Mouse (Mus musculus) R1 (cell line): ENCODE data around the gene Olfr65.

Experiments used
- DNase-seq: peaks from one replicate; pipeline ENCODE4 v3.0.0-alpha.2; 2018; ENCODE audit warnings: low read depth, low spot score

Gene Olfr65

DNA sequence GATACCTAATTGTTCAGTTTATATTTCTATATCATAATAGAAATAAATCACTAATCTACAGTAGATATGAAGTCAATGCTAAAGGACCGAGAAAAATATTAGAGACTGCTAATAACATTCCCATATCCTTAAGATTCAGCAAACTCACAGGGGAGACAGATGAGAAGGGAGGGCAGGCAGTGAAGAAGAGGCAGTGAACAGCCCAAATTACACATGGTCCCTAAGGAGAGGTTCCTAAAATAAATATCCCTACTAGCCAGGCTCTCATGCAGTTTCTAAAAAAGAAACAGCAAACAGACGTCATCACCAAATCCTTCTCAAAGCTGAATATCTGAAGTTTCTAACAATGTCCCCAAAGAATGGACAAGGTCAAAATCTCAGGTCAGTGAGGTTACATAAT, at the start of gene Olfr65:
TSS of gene Olfr65 (plus strand) at position 301 of the 400 bp plus-strand sequence.
- no peak for DNase-seq

DNA sequence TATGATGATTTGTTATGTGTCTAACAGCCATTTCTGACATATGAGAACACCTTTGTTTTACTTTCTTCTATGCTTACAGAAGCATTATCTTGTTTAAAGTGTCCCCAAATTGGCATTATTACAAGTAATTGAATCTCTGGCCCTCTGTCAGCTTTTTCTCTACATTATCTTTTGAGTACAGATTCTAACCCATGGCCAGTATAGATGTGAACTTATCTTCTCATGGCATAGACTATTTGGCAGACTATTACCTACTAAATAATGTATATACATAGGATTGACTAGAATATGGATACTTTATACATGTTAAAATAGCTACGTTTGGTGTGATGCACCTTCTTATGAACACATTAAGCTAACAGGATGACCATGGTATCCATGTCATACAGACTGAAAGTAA, 48.6 kb upstream of the Olfr65 start:
- DNase-seq: no peak

DNA sequence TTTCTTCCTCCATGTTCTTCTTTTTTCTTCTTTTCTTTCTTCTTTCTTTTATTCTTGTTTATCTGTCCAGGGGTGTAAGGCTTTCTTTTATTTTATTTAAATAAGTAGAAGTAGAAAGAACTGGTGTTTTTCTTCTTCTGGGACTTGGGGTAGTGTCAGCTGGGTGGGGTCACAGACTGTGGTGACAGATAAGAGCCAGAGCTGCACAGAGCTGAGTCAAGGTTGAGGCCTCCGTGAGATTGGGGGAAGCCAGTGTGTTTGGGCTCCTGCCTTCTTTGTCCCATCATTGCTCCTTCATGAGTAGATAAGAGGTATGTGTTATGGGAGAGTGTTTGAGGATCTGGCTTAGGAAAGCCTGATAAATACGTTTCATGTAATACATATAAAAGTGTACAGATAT, 44.2 kb upstream of the Olfr65 start:
- no peak for DNase-seq

DNA sequence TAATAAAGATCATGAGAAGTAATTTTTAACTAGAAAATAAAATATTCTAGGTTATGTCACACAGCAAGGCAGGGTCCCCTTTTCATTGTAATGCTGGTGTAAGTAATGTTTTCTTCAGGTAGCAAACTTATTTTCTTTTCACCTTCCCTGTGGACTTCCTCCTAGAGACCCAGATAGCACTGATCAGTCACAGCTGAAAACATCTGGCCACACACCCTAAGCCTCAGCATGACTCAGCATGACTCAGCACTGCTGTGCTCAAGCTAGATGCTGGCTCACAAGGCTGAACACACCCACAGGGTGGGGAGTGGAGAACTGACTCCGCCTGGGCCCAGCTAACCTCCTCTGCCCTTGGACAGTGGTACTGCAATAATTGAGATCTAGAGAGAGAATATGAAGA, 42.4 kb upstream of the Olfr65 start:
- DNase-seq: peak; percentile 91

DNA sequence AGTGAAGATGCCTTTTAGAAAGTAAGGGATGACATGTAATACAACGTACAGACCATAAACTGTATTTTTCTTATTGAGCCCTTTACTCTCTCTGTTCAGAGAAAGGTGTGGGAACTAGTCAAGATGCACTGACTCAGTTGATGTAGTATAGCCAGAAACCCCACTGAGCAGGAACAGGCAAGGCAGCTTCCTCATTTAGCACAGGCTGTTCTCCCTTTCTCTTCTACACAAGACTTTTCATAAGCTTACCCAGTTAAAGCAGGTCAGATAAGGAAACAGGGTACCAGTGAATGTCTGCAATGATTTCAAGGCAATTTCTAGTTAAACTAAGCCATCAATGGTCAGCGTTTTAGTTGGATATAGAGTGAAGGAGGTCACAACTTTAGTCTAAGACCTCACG, 41.8 kb upstream of the Olfr65 start:
- no peak for DNase-seq

DNA sequence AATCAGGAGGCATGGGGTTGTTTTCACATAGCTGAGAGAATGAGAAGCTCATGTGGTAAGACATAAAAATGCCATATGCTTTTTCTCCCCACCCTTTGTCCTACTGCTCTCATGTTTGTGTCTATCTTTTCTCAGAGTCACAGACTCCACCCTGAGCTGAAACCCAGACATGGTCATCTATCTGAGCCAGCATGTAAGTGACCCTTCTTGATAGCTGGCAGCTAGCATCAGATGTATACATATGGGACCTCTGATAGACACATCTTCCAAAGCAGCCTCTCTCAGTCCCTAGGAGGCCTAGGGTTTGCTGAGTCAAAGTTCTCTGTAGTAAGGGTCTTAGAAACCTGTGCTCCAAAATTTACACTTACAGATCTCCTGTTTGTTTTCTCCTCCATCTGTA, 37.6 kb upstream of the Olfr65 start:
- no peak for DNase-seq

DNA sequence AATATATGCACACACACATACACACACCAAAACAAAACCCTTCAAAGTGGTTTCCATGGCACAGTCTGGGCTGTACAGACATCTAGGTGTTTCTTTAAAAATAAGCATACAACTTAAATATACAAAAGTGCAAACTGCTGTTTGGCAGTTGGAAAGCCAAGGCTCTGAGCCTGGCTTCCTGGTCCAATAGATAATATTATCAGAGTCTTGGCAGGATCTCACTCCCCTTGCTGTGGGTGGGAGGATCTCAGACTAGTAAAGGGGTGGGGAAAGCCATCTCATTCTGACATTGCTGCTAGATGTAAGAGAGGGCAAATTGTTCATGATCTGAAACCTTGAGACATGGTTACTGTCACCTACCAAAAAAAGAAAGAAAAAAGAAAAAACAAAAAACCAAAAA, 32.6 kb upstream of the Olfr65 start:
- no peak for DNase-seq

DNA sequence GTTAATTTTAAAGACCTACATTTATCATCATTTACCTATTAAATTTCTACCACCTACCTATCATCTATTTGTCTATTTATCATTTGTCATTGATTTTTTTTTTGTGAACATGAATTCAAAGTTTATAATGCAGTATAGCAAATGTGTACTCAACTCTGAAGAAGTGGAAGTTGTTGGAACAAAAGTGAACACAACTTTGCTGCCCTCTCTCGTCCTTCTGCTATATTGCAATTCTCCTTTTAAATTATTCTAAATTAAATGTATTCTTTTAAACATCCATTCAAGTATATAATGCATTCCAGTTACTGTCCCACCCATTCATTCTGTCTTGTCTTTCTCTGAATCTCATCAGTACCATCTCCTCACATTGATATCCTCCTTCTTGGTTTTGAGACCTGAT, 30.2 kb upstream of the Olfr65 start:
- DNase-seq: no peak

DNA sequence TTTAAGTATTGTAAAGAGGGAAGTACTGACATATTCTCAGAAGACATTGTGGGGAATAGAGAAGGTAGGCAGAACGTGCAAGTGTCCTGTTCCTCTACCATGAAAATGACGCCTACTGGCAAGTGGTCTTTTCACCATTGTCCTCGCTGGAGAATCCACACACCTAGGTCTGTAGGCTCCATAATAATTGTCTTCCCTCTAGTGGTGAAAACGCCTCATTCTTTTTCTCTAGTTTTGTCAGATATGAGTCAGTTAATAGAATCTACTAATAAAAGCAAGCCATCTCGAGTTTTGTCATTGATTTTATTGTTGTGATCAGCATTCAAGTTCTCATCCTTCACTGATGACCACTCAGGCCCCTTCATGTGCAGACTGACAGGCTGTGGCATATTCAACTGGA, 28.8 kb upstream of the Olfr65 start:
- no peak for DNase-seq

DNA sequence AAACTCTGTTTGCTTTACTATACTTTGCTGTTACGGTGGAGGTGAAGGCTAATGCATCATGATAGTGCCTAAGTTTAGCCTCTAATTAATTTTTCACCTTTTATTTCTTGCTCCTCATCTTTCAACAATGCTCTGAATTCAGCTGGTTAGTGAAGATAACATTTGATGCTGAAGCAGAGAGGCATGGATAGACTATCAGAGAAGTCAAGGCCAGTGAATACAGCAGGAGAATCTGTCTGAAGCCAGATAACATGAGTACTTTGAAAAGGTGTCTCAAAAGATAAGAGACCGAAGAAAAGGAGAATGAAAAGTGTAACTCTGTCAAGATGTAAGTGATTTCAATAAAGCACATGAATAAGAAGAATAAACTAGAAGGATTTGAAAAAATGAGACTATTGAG, 26.2 kb upstream of the Olfr65 start:
- no peak for DNase-seq

DNA sequence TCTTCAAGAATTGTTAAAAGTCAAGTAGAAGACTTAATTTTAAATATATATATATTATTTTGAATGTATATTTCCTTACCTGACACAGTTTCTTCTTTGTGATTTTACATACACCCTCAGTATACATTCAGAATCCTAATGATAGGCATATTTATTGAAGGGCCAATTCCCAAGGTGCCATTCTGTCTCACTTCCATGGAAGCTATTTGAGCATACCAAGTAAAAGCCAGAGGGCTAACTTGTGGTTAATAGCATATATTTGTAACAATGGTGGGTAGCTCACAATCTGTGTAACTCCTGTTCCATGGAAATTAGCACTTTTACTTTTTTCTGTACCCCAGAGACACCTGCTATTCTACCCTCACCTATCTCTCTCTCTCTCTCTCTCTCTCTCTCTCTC, 17.1 kb upstream of the Olfr65 start, which contains the start of gene Olfr66:
TSS of gene Olfr66 (minus strand) at position 101 of the 400 bp plus-strand sequence.
- DNase-seq: no peak

DNA sequence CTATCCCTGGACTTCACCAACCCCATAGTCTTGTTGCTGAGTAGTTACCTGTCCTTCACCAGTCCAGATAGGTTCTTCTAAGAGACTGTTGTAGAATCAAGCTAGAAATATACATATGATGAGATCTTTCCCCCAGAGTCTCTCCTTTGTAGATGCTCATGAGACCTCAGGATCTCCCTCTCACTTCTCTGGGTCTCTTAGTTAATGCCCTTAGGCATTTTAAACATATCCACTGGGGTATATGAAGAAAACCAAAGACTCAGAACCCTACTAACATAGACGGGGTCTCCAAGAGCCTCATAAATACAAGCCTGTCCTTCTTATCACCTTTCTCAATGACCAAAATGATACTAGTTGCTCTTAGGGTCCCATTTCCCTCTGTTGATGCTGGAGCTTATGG, 8.9 kb upstream of the Olfr65 start, which contains the start of gene Olfr64:
TSS of gene Olfr64 (minus strand) at position 101 of the 400 bp plus-strand sequence.
- no peak for DNase-seq

DNA sequence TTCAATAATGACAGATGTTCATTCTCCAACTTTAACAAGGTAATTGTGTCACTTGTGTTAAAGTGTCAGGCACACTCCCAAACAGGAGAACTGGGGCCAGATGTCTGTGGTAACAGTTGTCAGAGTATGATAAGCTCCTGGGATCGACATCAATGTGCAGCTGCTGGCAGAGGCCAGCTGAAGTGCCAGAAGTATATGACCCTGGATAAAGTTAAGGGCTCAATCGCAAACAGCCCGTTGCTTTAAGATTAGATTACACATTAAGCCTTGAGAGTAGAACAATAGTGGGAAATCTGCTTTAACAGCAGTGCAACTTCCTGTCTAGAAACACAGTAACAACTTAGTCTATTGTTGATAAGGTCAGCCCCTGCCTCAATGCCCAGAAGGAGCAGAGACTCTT, 6.8 kb downstream of the Olfr65 start:
- no peak for DNase-seq

DNA sequence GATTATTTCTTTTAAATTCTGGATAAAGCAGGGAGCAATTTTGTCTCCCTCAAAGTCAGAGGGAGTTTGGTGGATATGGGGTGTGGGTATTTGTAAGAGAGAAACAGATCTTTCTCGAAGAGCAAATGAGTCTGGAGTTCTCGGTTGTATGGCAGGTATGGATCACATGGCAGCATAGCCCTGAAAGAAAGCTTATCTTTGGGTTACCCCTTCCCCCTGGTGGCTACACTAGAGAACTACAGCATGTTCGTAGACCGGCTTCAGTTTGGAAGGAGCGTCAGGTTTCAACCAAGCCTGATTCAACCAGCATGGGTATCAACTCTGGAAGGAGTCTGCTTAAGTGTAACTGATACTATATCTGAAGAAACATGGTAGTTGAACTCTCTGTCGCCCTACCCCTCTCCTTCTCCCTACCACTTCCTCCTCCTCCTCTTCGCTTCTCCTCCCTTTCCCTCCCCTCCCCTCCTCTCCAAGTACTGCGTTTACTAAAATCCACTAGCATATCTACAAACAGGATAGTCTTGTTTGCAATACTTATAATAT, 9.8 kb downstream of the Olfr65 start:
- DNase-seq: peak; percentile 23

DNA sequence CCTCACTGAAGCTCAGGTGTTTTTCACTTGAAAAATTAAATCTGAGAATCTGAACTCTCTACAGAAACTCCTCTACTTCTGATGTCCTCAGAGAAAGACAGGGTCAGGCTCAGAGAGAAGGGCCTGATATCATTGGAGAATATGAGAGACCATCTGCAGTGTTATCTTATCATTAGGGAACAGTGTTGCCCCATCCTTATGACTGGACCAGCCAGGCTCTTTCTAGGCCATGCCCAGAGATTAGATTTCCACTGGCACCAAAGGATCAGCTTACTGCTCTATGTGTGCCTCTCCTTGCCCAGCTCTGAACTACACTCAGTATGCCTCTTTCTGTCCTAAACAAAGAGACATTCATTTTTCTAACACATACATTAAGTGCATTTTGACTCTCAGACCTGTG, 12.1 kb downstream of the Olfr65 start:
- no peak for DNase-seq

DNA sequence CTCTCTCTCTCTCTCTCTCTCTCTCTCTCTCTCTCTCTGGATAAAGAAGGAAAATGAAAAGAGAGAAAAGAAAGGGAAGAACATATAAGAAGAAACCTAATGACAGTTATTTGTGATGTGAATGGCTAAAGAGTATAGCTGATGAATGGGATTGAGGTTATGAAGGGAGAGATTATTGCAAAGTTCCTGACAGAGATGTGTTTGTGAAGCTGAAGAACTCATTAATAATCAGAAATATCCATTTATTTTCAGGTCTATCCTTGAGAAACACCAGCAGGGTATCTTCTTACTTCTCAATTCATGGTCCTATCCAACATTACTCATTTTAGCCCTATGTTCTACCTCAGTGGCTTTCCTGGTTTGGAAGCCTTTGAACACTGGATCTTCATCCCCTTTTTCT, 25.2 kb downstream of the Olfr65 start, which contains the start of gene Olfr631:
TSS of gene Olfr631 (plus strand) at position 301 of the 400 bp plus-strand sequence.
- DNase-seq: no peak

DNA sequence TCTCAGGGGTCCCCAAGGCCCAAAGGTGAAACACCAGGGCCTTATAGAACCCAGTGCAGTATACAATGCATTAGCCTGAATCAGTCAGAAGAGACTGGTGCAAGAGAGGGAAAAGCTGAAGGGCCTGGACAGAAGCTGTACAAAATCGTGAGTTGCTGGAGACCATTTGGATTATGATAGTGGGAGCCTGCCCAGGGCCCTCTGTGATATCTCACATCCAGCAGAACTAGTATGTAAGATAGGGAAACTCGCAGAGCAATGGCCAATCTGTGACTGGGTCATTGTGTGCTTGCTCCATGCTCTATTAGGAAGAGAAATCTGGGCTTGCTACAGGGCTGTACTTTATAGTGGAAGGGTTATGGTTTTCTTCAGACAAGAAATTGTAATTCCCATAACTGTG, 31.0 kb downstream of the Olfr65 start, which contains the start of gene Olfr632:
TSS of gene Olfr632 (plus strand) at position 84 of the 400 bp plus-strand sequence.
- no peak for DNase-seq

DNA sequence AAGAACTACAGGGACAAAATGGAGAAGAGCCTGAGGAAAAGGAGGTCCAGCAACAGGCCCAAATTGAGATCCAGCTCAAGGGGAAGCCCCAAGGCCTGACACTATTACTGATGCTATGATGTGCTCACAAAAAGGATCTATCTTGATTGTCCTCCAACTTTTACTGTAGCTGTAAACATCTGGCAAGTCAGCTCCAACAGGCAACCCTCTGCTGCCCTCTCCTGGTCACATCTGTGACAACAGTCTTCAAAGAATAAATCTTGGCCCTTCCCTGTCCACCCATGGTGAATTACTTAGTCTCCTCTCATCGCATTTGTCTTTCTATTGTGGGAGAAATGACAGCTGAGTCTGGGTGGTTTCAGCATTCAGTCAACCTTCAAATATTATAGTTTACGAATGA, 39.4 kb downstream of the Olfr65 start:
- DNase-seq: peak; percentile 60

DNA sequence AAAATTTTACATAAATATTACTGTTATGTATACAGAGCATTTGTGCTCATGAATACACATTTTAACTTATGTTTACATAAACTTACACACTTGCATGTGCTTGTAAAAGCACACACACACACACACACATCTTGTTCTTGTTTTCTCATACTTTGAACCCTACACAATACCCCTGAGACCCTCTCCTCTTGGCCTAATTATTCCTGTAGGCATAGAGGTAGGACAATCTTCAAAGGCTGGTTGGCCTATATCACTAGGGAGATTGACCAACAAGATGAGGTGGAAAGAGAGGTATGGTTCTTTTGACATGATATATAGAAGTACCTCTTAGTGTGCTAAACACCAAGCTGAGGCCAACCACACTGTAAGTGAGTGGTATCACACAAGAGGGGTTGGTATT, 40.9 kb downstream of the Olfr65 start, which contains the start of gene Olfr633:
TSS of gene Olfr633 (plus strand) at position 301 of the 400 bp plus-strand sequence.
- DNase-seq: no peak
